Mouse (Mus musculus) forebrain, postnatal 0 days (tissue): Measurements from ENCODE around the gene Eno3. TPM values are rescaled to one million over a fixed set of nuclear protein-coding genes. Genes with fewer than 3 reads are reported as not detected.

ENCODE experiments used
- ATAC-seq: fragments of 200-750 bp; cut with Nextera tagmentation; 2 replicates; pipeline ENCODE4 v1.8.0; 2017; ENCODE audit warnings: mild to moderate bottlenecking, moderate library complexity
- DNase-seq: peaks from one replicate; pipeline ENCODE4 v3.0.0-alpha.2; 2015
- H3K27ac ChIP-seq: fragments of 300-500 bp; sonication (generic); 2 replicates; pipeline ENCODE4 v1.5.1; 2014; ENCODE audit warnings: low read depth, mild to moderate bottlenecking, antibody characterized with exemption, low read length, moderate library complexity, mixed read lengths
- H3K27me3 ChIP-seq: fragments of 300-500 bp; sonication (generic); 2 replicates; pipeline ENCODE4 v1.6.1; 2014; ENCODE audit warnings: mild to moderate bottlenecking, low read length, mixed read lengths; ENCODE audit not compliant: insufficient read depth
- H3K36me3 ChIP-seq: fragments of 300-500 bp; sonication (generic); 2 replicates; pipeline ENCODE4 v1.6.1; 2014; ENCODE audit warnings: mild to moderate bottlenecking, moderate library complexity; ENCODE audit not compliant: insufficient read depth
- H3K4me1 ChIP-seq: fragments of 300-500 bp; sonication (generic); 2 replicates; pipeline ENCODE4 v1.6.1; 2014; ENCODE audit warnings: antibody characterized with exemption; ENCODE audit not compliant: insufficient read depth
- H3K4me2 ChIP-seq: fragments of 300-500 bp; sonication (generic); 2 replicates; pipeline ENCODE4 v1.6.1; 2014; ENCODE audit warnings: low read depth, mild to moderate bottlenecking, moderate library complexity
- H3K4me3 ChIP-seq: fragments of 300-500 bp; sonication (generic); 2 replicates; pipeline ENCODE4 v1.5.1; 2014; ENCODE audit warnings: low read depth, low read length, mixed read lengths
- H3K9ac ChIP-seq: fragments of 300-500 bp; sonication (generic); 2 replicates; pipeline ENCODE4 v1.6.1; 2014; ENCODE audit warnings: mild to moderate bottlenecking
- H3K9me3 ChIP-seq: fragments of 300-500 bp; sonication (generic); 2 replicates; pipeline ENCODE4 v1.6.1; 2016; ENCODE audit warnings: low read length
- CTCF ChIP-seq: sonication (generic); IDR thresholded peaks from 2 replicates; pipeline ENCODE4 v1.5.1; 2016; ENCODE audit warnings: antibody characterized with exemption, control low read depth, low read depth
- WGBS: fragments of 180-500 bp; shearing (Covaris S2); extraction: QIAGEN DNeasy Blood & Tissue Kit; methylation state at CpG from one replicate; pipeline ENCODE4 v1.1.7; 2014; 5-methylcytosine and 5-hydroxymethylcytosine counted together
- polyA plus RNA-seq: library from polyadenylated mRNA; unstranded; fragments of >200 nt; fragmentation: Nextera tagmentation; extraction: Ambion mirVana; gene quantifications from 2 replicates; pipeline ENCODE4 v1.2.1, GENCODE M21; 2015
- total RNA-seq: library from RNA; depleted of rRNA; stranded (reverse); fragments of >200 nt; gene quantifications from 2 replicates; pipeline ENCODE4 v1.2.3, GENCODE M21; 2014

Gene Eno3
- total and polyA plus RNA-seq, 2 experiments from 2014 or later: 5.5 to 14.6 TPM

DNA sequence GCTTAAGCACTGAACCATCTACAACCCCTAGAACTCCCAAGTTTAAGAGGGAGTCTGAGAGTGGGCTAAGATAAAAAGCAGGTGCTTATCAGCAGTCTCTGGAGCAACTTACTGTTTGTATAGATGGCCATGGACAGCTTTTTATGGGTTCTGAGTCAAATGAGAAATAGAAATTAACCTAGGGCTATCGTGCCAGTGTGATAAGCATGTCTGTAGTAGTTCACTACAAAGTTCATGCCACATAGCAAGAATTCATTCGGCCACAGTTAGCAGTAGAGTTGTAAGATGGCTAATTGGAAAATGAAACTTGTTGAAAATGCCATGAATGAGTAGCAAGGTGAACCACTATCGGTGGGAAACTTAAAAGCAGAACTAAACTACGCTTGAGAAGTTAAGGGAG lies 8.5 kb upstream of the Eno3 start:
- DNase-seq (no peak), ATAC-seq (no peak)
- Histone ChIP-seq H3K27me3 (no peaks in the 10 kb centered on the region), H3K4me1 (peaks cover 18% of the 10 kb centered on the region), H3K4me3 (no peak overlapping the region), H3K36me3 (peaks cover 47% of the 10 kb centered on the region), H3K9ac (peak overlapping the region; percentile 80; the same call in 1 of the 2 replicates), H3K9me3 (no peaks in the 10 kb centered on the region), H3K4me2 (peak overlapping the region; percentile 84), H3K27ac (no peak overlapping the region)
- TF ChIP-seq CTCF: no peak
- 88% methylated on average over 4 of the region's 4 CpGs for WGBS

DNA sequence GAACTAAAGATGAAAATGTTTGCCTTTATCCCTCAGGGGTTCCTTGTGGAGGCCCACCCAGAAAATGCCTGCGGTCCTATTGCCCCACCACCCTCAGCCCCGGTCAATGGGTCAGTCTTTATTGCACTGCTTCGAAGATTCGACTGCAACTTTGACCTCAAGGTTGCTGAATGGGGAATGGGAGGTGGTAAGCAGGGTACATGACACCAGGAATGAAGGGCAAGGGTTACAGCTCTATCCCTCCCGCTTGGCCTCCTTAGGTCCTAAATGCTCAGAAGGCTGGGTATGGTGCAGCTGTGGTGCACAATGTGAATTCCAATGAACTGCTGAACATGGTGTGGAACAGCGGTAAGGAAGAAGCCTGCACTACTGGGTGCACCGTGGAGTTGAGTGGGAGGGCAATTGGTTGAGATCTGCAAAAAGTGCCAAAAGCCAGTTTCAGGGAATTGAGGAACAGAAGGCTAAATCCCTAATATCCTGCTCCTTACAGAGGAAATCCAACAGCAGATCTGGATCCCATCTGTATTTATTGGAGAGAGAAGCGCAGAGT lies 7.7 kb upstream of the Eno3 start:
- Histone ChIP-seq H3K27me3 (no peaks in the 10 kb centered on the region), H3K9ac (no peak overlapping the region), H3K36me3 (peaks cover 46% of the 10 kb centered on the region), H3K4me3 (no peak overlapping the region), H3K9me3 (no peaks in the 10 kb centered on the region), H3K27ac (no peak overlapping the region), H3K4me1 (peaks cover 18% of the 10 kb centered on the region), H3K4me2 (no peak overlapping the region)
- ATAC-seq: no peak
- no peak for TF ChIP-seq CTCF
- 89% methylated on average over 8 of the region's 8 CpGs for WGBS
- DNase-seq: no peak

DNA sequence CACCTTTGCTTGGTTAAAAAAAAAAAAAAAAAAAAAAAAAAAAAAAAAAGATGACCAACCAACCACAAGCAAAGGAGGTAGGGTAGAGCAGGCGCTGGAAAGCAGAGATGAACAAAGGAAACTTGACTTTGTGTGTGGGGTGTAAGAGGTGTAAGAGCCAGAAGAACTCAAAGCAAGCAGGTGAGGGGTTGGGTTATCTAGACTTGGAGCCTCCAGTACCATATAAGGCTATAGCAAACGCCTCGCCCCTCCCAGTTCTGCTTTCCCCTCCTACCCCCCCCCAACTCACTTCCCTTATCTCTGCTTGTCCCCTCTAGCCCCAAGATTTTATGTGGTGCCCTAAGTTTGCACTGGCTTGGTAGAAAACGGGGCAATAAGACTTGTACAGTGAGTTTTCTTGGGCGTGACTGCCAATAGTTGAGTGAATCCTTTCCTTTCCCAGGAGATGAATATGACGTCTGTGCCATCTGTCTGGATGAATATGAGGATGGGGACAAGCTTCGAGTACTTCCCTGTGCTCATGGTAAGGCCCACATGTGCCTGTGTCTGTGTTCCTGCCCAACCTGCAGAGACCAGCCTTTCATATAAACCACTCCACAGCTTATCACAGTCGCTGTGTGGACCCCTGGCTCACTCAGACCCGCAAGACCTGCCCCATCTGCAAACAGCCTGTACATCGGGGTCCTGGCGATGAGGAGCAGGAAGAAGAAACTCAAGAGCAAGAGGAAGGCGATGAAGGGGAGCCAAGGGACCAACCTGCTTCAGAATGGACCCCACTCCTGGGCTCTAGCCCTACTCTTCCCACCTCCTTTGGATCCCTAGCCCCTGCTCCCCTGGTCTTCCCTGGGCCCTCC lies 6.5 kb upstream of the Eno3 start:
- no peak for TF ChIP-seq CTCF
- Histone ChIP-seq H3K4me2 (no peak overlapping the region), H3K4me3 (no peak overlapping the region), H3K4me1 (peaks cover 17% of the 10 kb centered on the region), H3K27me3 (no peaks in the 10 kb centered on the region), H3K9ac (no peak overlapping the region), H3K36me3 (peaks cover 34% of the 10 kb centered on the region), H3K9me3 (no peaks in the 10 kb centered on the region), H3K27ac (no peak overlapping the region)
- ATAC-seq: no peak
- no peak for DNase-seq
- WGBS: 84% methylated on average over 12 of the region's 12 CpGs

DNA sequence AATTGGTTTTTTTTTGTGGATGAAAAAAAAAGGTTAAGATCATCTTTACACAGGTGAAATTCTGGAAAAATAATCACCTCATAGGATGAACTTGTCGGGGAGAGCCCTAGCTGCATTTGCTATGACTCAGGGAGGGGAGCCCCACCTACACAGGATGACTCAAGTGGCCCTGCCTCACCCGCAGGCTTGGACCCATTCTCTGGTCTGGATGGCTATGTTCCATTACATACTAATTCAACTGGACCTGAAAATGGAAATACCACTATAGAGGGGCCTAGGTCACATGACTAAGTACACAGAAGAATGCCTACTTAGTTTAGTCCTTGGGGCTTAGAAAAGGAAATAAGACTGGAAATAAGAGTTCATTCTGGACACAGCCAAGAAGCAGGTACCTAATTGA lies 5.6 kb upstream of the Eno3 start:
- Histone ChIP-seq H3K27ac (no peak overlapping the region), H3K4me2 (no peak overlapping the region), H3K9ac (no peak overlapping the region), H3K9me3 (no peaks in the 10 kb centered on the region), H3K36me3 (peaks cover 34% of the 10 kb centered on the region), H3K4me1 (peaks cover 9% of the 10 kb centered on the region), H3K27me3 (no peaks in the 10 kb centered on the region), H3K4me3 (no peak overlapping the region)
- ATAC-seq (no peak), DNase-seq (no peak)
- WGBS: 84% methylated on average over 2 of the region's 2 CpGs
- TF ChIP-seq CTCF: no peak

DNA sequence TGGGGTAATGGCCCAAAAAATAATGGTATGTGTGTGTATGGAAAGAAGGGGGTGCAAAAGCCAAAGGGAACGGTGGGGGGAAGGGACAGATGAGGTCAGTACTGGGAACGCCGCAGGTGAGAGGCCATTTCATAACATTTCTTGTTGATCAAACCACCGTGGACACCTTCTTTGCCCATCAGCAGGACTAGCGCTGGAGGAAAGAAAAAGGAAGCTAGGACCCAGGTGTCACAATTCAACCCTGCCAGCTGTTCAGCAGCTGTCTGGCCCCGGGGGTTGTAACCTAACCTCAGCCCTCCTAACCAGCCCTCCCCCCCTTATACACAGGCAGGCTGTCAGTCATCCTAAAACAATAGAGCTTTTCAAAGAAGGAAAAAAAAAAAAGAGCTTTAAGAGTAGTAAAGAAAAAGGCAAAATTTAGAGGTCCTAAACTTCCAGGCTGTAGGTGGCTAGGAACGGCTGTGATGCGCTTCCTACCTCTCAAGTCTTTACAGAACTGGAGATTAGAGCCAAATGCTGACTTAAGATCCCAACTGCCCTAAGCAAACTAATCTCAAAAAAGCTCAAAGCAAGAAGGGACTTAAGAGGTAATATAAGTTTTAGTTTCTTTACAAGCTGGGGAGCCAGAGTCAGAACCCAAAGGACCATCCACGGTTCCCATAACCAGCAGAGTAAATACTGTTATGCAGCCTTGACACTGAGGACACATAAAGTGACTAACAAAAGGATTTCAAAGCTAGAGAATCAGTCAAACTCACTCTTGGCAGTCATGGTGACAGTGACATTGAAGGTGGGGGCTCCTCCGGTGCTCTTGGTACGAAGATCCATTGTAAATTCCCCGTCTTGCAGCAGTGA lies 4.7 kb upstream of the Eno3 start:
- H3K27ac ChIP-seq: no peak overlapping the region
- no peaks in the 10 kb centered on the region for H3K27me3 ChIP-seq
- WGBS: 70% methylated on average over 12 of the region's 12 CpGs
- DNase-seq (no peak), ATAC-seq (no peak)
- no peak for TF ChIP-seq CTCF
- peaks cover 34% of the 10 kb centered on the region for H3K36me3 ChIP-seq
- peak overlapping the region; percentile 87 for H3K4me2 ChIP-seq
- H3K9ac ChIP-seq: 0 out of 2 replicates have a peak overlapping the region, but pooled peaks have one; percentile 97
- H3K9me3 ChIP-seq: no peaks in the 10 kb centered on the region
- no peak overlapping the region for H3K4me3 ChIP-seq
- peaks cover 8% of the 10 kb centered on the region; the same call in 1 of the 2 replicates for H3K4me1 ChIP-seq

DNA sequence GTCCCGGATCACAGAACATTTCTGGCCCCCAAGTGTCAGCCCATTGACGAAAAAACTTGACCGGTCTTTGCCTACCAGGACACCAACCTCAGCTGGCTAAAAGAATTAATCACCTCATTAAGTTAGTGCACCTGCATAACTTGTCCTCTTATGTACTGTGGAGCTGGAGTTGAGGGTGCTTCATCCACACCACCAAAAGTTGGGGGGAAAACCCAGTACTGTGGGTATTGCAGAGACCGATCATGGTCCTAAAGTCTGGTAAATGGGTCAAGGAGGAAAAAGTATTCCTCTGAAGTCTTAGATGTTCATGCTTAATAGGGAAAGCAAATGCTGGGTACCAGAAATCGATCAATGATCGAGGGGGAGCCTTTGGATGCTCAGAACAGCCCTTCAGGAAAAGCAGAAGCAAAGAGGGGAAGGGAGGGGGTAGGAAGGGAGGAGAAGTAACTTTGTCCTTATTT lies 4.1 kb upstream of the Eno3 start:
- peak overlapping the region; percentile 98 for H3K4me3 ChIP-seq
- WGBS: 60% methylated on average over 6 of the region's 6 CpGs
- no peak for TF ChIP-seq CTCF
- no peak for DNase-seq
- H3K4me2 ChIP-seq: peak overlapping the region; percentile 87
- peak overlapping the region; percentile 97; the same call in 1 of the 2 replicates for H3K27ac ChIP-seq
- H3K27me3 ChIP-seq: no peaks in the 10 kb centered on the region
- peak overlapping the region; percentile 97; the same call in 1 of the 2 replicates for H3K9ac ChIP-seq
- H3K4me1 ChIP-seq: peaks cover 8% of the 10 kb centered on the region; the same call in 1 of the 2 replicates
- no peak for ATAC-seq
- H3K9me3 ChIP-seq: no peaks in the 10 kb centered on the region
- H3K36me3 ChIP-seq: peaks cover 34% of the 10 kb centered on the region
